ENCODE assay signal across 12 mouse cellular contexts in genomic region chr16:7928391-7928935, GRCm38 (mm10).
DNase-seq lines count a peak whose midpoint lies in the region; ATAC-seq and TF ChIP-seq lines count a peak whose summit lies in the region.
"Had no signal": no experiment of that assay in that cellular context is flagged by ENCODE, and none has a peak within 500 bp of the region (broad histone marks: within the 10 kb centered on the region; RNA-seq: fewer than 3 reads in every experiment).

No protein-coding gene starts in this region.

- WGBS in heart, embryonic 16.5 days, result 62% methylated on average over 6 of the region's 6 CpGs
- 75% methylated on average over 6 of the region's 6 CpGs for WGBS in midbrain, embryonic 16.5 days
- 91% methylated on average over 6 of the region's 6 CpGs for WGBS in midbrain, embryonic 13.5 days
- WGBS in liver, embryonic 12.5 days (ENCODE audit: insufficient replicate concordance), result 64% methylated on average over 6 of the region's 6 CpGs

- no peak overlapping the region for H3K27ac ChIP-seq in heart, embryonic 16.5 days (ENCODE audit: low read length)
- no peak overlapping the region for H3K27ac ChIP-seq in midbrain, embryonic 16.5 days (ENCODE audit: low read length)
- H3K27ac ChIP-seq in midbrain, embryonic 13.5 days, result no peak overlapping the region
- H3K27ac ChIP-seq in left cerebral cortex, adult 2 months, result no peak overlapping the region
- no peak overlapping the region for H3K27ac ChIP-seq in liver, embryonic 12.5 days
- H3K27ac ChIP-seq: neural tube, embryonic 12.5 days; stomach, postnatal 0 days had no signal

- H3K9ac ChIP-seq in heart, embryonic 16.5 days (ENCODE audit: low read length), result no peak overlapping the region
- H3K9ac ChIP-seq in midbrain, embryonic 16.5 days (ENCODE audit: low read depth, low read length), result no peak overlapping the region
- H3K9ac ChIP-seq in midbrain, embryonic 13.5 days (replicated peaks), result no peak overlapping the region
- no peak overlapping the region for H3K9ac ChIP-seq in liver, embryonic 12.5 days
- H3K9ac ChIP-seq: liver, postnatal 0 days; neural tube, embryonic 12.5 days had no signal

- H3K36me3 ChIP-seq in heart, embryonic 16.5 days (ENCODE audit: control insufficient read depth, insufficient read depth), result no peaks in the 10 kb centered on the region
- H3K36me3 ChIP-seq in midbrain, embryonic 16.5 days (ENCODE audit: control insufficient read depth, insufficient read depth, low read length), result no peaks in the 10 kb centered on the region
- H3K36me3 ChIP-seq in midbrain, embryonic 13.5 days, result no peaks in the 10 kb centered on the region
- H3K36me3 ChIP-seq in liver, embryonic 12.5 days, result no peaks in the 10 kb centered on the region
- H3K36me3 ChIP-seq: neural tube, embryonic 12.5 days had no signal

- TF ChIP-seq CTCF in left cerebral cortex, adult 2 months (IDR thresholded peaks at IDR 0.05), result no peak

- H3K4me1 ChIP-seq in heart, embryonic 16.5 days (ENCODE audit: control insufficient read depth, insufficient read depth, low read length), result peaks cover 4% of the 10 kb centered on the region; the same call in 1 of the 2 replicates
- H3K4me1 ChIP-seq in midbrain, embryonic 16.5 days (ENCODE audit: control insufficient read depth, insufficient read depth, low read length), result no peaks in the 10 kb centered on the region; the same call in 1 of the 2 replicates
- H3K4me1 ChIP-seq in midbrain, embryonic 13.5 days (replicated peaks), result 0 out of 2 replicates have a peak, but pooled peaks cover 3% of the 10 kb centered on the region
- H3K4me1 ChIP-seq in liver, embryonic 12.5 days, result no peaks in the 10 kb centered on the region
- H3K4me1 ChIP-seq: neural tube, embryonic 12.5 days had no signal

- intact Hi-C loops in left cerebral cortex, adult 2 months (cut with DNase I), result loop anchor here (2.0 to 5.0 kb wide), 2 partner anchors 80 to 511 kb away; no protein-coding TSS in a partner anchor

- no peaks in the 10 kb centered on the region for H3K9me3 ChIP-seq in heart, embryonic 16.5 days (replicated peaks; ENCODE audit: control insufficient read depth, low read length)
- no peaks in the 10 kb centered on the region for H3K9me3 ChIP-seq in midbrain, embryonic 16.5 days (replicated peaks; ENCODE audit: control insufficient read depth, low read length, poor library complexity, severe bottlenecking)
- no peaks in the 10 kb centered on the region for H3K9me3 ChIP-seq in midbrain, embryonic 13.5 days
- H3K9me3 ChIP-seq in liver, embryonic 12.5 days (replicated peaks), result no peaks in the 10 kb centered on the region
- H3K9me3 ChIP-seq: neural tube, embryonic 12.5 days had no signal

- no peaks in the 10 kb centered on the region for H3K27me3 ChIP-seq in heart, embryonic 16.5 days (ENCODE audit: control insufficient read depth, insufficient read depth, low read length)
- no peaks in the 10 kb centered on the region for H3K27me3 ChIP-seq in midbrain, embryonic 16.5 days (ENCODE audit: control insufficient read depth, insufficient read depth, low read depth, low read length)
- H3K27me3 ChIP-seq in midbrain, embryonic 13.5 days, result no peaks in the 10 kb centered on the region
- H3K27me3 ChIP-seq in liver, embryonic 12.5 days (replicated peaks), result no peaks in the 10 kb centered on the region
- H3K27me3 ChIP-seq: neural tube, embryonic 12.5 days had no signal

- H3K4me3 ChIP-seq in heart, embryonic 16.5 days (ENCODE audit: low read length), result no peak overlapping the region
- H3K4me3 ChIP-seq in midbrain, embryonic 16.5 days (ENCODE audit: low read depth, low read length), result no peak overlapping the region
- H3K4me3 ChIP-seq in midbrain, embryonic 13.5 days (replicated peaks), result no peak overlapping the region
- no peak overlapping the region for H3K4me3 ChIP-seq in left cerebral cortex, adult 2 months
- no peak overlapping the region for H3K4me3 ChIP-seq in liver, embryonic 12.5 days
- H3K4me3 ChIP-seq: neural tube, embryonic 12.5 days had no signal

- 0 out of 2 replicates have a peak, but pooled peaks have one; percentile 18 for ATAC-seq in heart, embryonic 16.5 days (replicated peaks; ENCODE audit: extremely low read depth, insufficient read depth, low FRiP score)
- peak; percentile 67 for ATAC-seq in midbrain, embryonic 16.5 days
- ATAC-seq in midbrain, embryonic 13.5 days, result no peak
- no peak for ATAC-seq in liver, embryonic 12.5 days
- ATAC-seq: liver, postnatal 0 days had no signal

- DNase-seq in heart, adult 18-20 months, result no peak
- DNase-seq in left cerebral cortex, adult 2 months (ENCODE audit: extremely low spot score in 1 of 2, low spot score in 2 of 2), result peak; percentile 32 to 48
- DNase-seq in telencephalon, adult 2 months (ENCODE audit: low read depth, low spot score), result peak; percentile 32
- no peak for DNase-seq in thymus, postnatal 14 days
- DNase-seq: cerebellum, adult 11 months; liver, postnatal 0 days had no signal

- no peak overlapping the region for H3K4me2 ChIP-seq in heart, embryonic 16.5 days (ENCODE audit: low read depth, low read length)
- H3K4me2 ChIP-seq in midbrain, embryonic 16.5 days (ENCODE audit: low read length), result no peak overlapping the region
- H3K4me2 ChIP-seq in midbrain, embryonic 13.5 days (replicated peaks), result no peak overlapping the region
- no peak overlapping the region for H3K4me2 ChIP-seq in liver, embryonic 12.5 days
- H3K4me2 ChIP-seq: neural tube, embryonic 12.5 days had no signal

Comparison
In these comparisons a context has a peak if more than half of its experiments do, and no peak if none do; other contexts are left out.
1. ATAC-seq: peak in heart, embryonic 16.5 days (single experiment) and midbrain, embryonic 16.5 days (single experiment); none in midbrain, embryonic 13.5 days (single experiment) and liver, embryonic 12.5 days (single experiment).
2. DNase-seq: peak in left cerebral cortex, adult 2 months (2 of 2) and telencephalon, adult 2 months (single experiment); none in heart, adult 18-20 months (0 of 2) and thymus, postnatal 14 days (single experiment).